8 mouse cellular contexts compared by ENCODE assay signal in genomic region chr3:30975102-30975754, GRCm38 (mm10). TPM values are rescaled to one million over a fixed set of nuclear protein-coding genes. Genes with fewer than 3 reads are reported as not detected.
DNase-seq lines count a peak whose midpoint lies in the region; ATAC-seq lines count a peak whose summit lies in the region.

No protein-coding gene starts in this region.

- H3K9ac ChIP-seq in hindbrain, embryonic 14.5 days, result no peak overlapping the region
- no peak overlapping the region for H3K9ac ChIP-seq in limb, embryonic 11.5 days (ENCODE audit: low read length)
- H3K9ac ChIP-seq in midbrain, embryonic 15.5 days, result no peak overlapping the region

- no peaks in the 10 kb centered on the region for H3K36me3 ChIP-seq in forebrain, embryonic 10.5 days (replicated peaks)
- no peaks in the 10 kb centered on the region for H3K36me3 ChIP-seq in hindbrain, embryonic 14.5 days (replicated peaks; ENCODE audit: control insufficient read depth, insufficient read depth)
- no peaks in the 10 kb centered on the region for H3K36me3 ChIP-seq in limb, embryonic 11.5 days (ENCODE audit: control insufficient read depth, insufficient read depth, low read length)
- no peaks in the 10 kb centered on the region for H3K36me3 ChIP-seq in midbrain, embryonic 15.5 days (replicated peaks)
- H3K36me3 ChIP-seq in splenic B cell, adult 2 months (ENCODE audit: control insufficient read depth, insufficient read depth, low read length, poor library complexity, severe bottlenecking), result no peaks in the 10 kb centered on the region

- no peak overlapping the region for H3K4me2 ChIP-seq in hindbrain, embryonic 14.5 days (replicated peaks)
- H3K4me2 ChIP-seq in limb, embryonic 11.5 days (ENCODE audit: low read depth, severe bottlenecking), result no peak overlapping the region
- no peak overlapping the region for H3K4me2 ChIP-seq in midbrain, embryonic 15.5 days

- 38% methylated on average over 9 of the region's 9 CpGs for WGBS in forebrain, embryonic 10.5 days
- WGBS in hindbrain, embryonic 14.5 days, result 40% methylated on average over 9 of the region's 9 CpGs
- 42% methylated on average over 9 of the region's 9 CpGs for WGBS in limb, embryonic 11.5 days
- 40% methylated on average over 9 of the region's 9 CpGs for WGBS in midbrain, embryonic 15.5 days

- H3K4me1 ChIP-seq in forebrain, embryonic 10.5 days, result no peaks in the 10 kb centered on the region
- H3K4me1 ChIP-seq in hindbrain, embryonic 14.5 days (replicated peaks; ENCODE audit: control insufficient read depth, insufficient read depth, low read length), result no peaks in the 10 kb centered on the region
- H3K4me1 ChIP-seq in limb, embryonic 11.5 days (ENCODE audit: control insufficient read depth, insufficient read depth, low read length), result no peaks in the 10 kb centered on the region
- no peaks in the 10 kb centered on the region for H3K4me1 ChIP-seq in midbrain, embryonic 15.5 days

- H3K27ac ChIP-seq in forebrain, embryonic 10.5 days, result no peak overlapping the region
- H3K27ac ChIP-seq in hindbrain, embryonic 14.5 days, result no peak overlapping the region
- no peak overlapping the region for H3K27ac ChIP-seq in limb, embryonic 11.5 days (replicated peaks; ENCODE audit: low read depth, low read length)
- H3K27ac ChIP-seq in midbrain, embryonic 15.5 days, result no peak overlapping the region

- no peak overlapping the region for H3K4me3 ChIP-seq in forebrain, embryonic 10.5 days
- H3K4me3 ChIP-seq in hindbrain, embryonic 14.5 days (replicated peaks; ENCODE audit: low read length), result no peak overlapping the region
- H3K4me3 ChIP-seq in limb, embryonic 11.5 days (ENCODE audit: low read depth, low read length), result no peak overlapping the region
- H3K4me3 ChIP-seq in midbrain, embryonic 15.5 days, result no peak overlapping the region

- peak; percentile 20 for DNase-seq in ovary, postnatal 10 days (ENCODE audit: low spot score)
- DNase-seq in ovary, adult 18-20 months (ENCODE audit: low spot score), result no peak
- peak; percentile 43 for DNase-seq in c-Kit-negative CD71-positive TER-119-positive erythroid progenitor cells, embryonic 14.5 days (ENCODE audit: low read depth, low spot score)
- peak; percentile 58 for DNase-seq in forebrain, embryonic 10.5 days (ENCODE audit: extremely low spot score, low spot score)
- DNase-seq in hindbrain, embryonic 14.5 days (ENCODE audit: low spot score), result peak; percentile 74
- peak; percentile 81 for DNase-seq in limb, embryonic 11.5 days (ENCODE audit: low spot score)
- DNase-seq in splenic B cell, adult 2 months (ENCODE audit: low read depth, low spot score), result peak; percentile 83

- no peaks in the 10 kb centered on the region for H3K27me3 ChIP-seq in forebrain, embryonic 10.5 days (ENCODE audit: poor library complexity, severe bottlenecking)
- no peaks in the 10 kb centered on the region for H3K27me3 ChIP-seq in hindbrain, embryonic 14.5 days (ENCODE audit: control insufficient read depth, insufficient read depth, low read length)
- H3K27me3 ChIP-seq in limb, embryonic 11.5 days (ENCODE audit: control insufficient read depth, insufficient read depth, low read length), result no peaks in the 10 kb centered on the region
- H3K27me3 ChIP-seq in midbrain, embryonic 15.5 days (replicated peaks), result no peaks in the 10 kb centered on the region
- no peaks in the 10 kb centered on the region for H3K27me3 ChIP-seq in splenic B cell, adult 2 months (ENCODE audit: control insufficient read depth, insufficient read depth, low read length, poor library complexity, severe bottlenecking)

- H3K9me3 ChIP-seq in forebrain, embryonic 10.5 days, result no peaks in the 10 kb centered on the region
- H3K9me3 ChIP-seq in hindbrain, embryonic 14.5 days (ENCODE audit: control insufficient read depth, low read length), result no peaks in the 10 kb centered on the region
- H3K9me3 ChIP-seq in limb, embryonic 11.5 days (ENCODE audit: control insufficient read depth, low read length), result no peaks in the 10 kb centered on the region
- no peaks in the 10 kb centered on the region for H3K9me3 ChIP-seq in midbrain, embryonic 15.5 days

- peak; percentile 37; the same call in 1 of the 2 replicates for ATAC-seq in hindbrain, embryonic 14.5 days (ENCODE audit: low FRiP score)
- peak; percentile 74; the same call in 1 of the 2 replicates for ATAC-seq in limb, embryonic 11.5 days (ENCODE audit: insufficient number of reproducible peaks, low FRiP score, low TSS enrichment, low read depth)
- 0 out of 2 replicates have a peak, but pooled peaks have one; percentile 39 for ATAC-seq in midbrain, embryonic 15.5 days (replicated peaks)

RNA-seq across cellular contexts. Expression of gene Phc3, which starts 6.0 kb away (rescaled TPM):
- polyA plus RNA-seq in forebrain, embryonic 10.5 days (2016; fragmentation: Nextera tagmentation; extraction: Ambion mirVana), result 4.7 and 5.9 TPM in 2 replicates
- polyA plus RNA-seq in hindbrain, embryonic 14.5 days (2014; fragmentation: Nextera tagmentation; extraction: Ambion mirVana), result 9.2 and 9.9 TPM in 2 replicates
- polyA plus RNA-seq in limb, embryonic 11.5 days (2014; fragmentation: Nextera tagmentation; extraction: Ambion mirVana), result 4.6 and 5.1 TPM in 2 replicates
- polyA plus RNA-seq in midbrain, embryonic 15.5 days (2015; fragmentation: Nextera tagmentation; extraction: Ambion mirVana), result 8.6 TPM in 2 replicates

RNA-seq across cellular contexts. Expression of gene Prkci, which starts 20.3 kb away (rescaled TPM):
- polyA plus RNA-seq in forebrain, embryonic 10.5 days (2016; fragmentation: Nextera tagmentation; extraction: Ambion mirVana), result 37.7 and 39.2 TPM in 2 replicates
- polyA plus RNA-seq in hindbrain, embryonic 14.5 days (2014; fragmentation: Nextera tagmentation; extraction: Ambion mirVana), result 34.6 and 39.8 TPM in 2 replicates
- polyA plus RNA-seq in limb, embryonic 11.5 days (2014; fragmentation: Nextera tagmentation; extraction: Ambion mirVana), result 43.1 TPM in 2 replicates
- polyA plus RNA-seq in midbrain, embryonic 15.5 days (2015; fragmentation: Nextera tagmentation; extraction: Ambion mirVana), result 24.8 and 27.3 TPM in 2 replicates
